In the genomic region with DNA sequence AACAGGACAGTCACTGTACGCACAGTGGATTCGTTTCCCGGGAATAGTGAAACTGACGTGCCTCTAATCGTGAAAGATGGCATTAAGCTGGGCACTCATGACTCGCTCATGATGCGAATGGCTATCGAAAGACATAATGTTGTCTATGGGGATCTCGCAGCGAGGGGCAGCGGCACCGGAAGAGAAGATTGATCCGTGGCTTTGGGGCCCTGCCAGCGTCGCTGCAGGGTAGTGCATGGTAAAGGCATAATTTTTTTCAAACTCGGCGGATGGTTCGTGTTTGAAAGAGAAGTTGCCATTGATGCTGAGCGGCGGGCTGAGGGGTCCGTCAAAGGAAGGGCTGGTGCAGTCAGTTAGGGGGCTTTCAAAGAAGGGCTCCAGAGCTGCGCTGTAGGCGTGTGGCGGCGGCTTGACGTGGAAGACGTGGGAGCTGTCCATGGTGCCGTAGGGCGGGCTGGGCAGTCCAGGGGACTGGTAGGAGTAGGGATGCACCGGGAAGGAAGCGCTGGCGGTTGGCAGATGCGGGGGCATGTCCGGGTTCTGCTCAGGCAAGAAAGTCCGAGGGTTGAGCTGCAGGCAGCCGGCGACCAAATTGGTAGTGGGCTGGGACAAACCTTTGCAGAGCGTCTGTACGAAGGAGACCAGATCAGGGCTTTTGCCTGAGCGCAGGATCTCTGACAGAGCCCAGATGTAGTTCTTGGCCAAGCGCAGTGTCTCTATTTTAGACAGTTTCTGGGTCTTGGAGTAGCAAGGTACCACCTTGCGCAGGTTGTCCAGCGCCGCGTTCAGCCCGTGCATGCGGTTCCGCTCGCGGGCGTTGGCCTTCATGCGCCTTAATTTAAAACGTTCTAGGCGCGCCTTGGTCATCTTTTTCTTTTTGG, we compare ENCODE assay signal across 8 mouse cellular contexts. TPM values are rescaled to one million over a fixed set of nuclear protein-coding genes. Genes with fewer than 3 reads are reported as not detected.
DNase-seq lines count a peak whose midpoint lies in the region; ATAC-seq and TF ChIP-seq lines count a peak whose summit lies in the region.

No protein-coding gene starts in this region.

- H3K4me2 ChIP-seq in forebrain, postnatal 0 days (ENCODE audit: low read depth): peak overlapping the region; percentile 59
- peak overlapping the region; percentile 61 for H3K4me2 ChIP-seq in hindbrain, embryonic 14.5 days (replicated peaks)

- peak overlapping the region; percentile 92 for H3K4me3 ChIP-seq in cerebellum, adult 2 months (replicated peaks; ENCODE audit: insufficient read depth, low read depth, low read length)
- peak overlapping the region; percentile 48 for H3K4me3 ChIP-seq in forebrain, postnatal 0 days (ENCODE audit: low read depth, low read length)
- peak overlapping the region; percentile 42 for H3K4me3 ChIP-seq in hindbrain, embryonic 14.5 days (replicated peaks; ENCODE audit: low read length)
- H3K4me3 ChIP-seq in macrophage (ENCODE audit: inconsistent target): peak overlapping the region; percentile 12

- TF ChIP-seq CTCF in cerebellum, adult 2 months (IDR thresholded peaks at IDR 0.05; ENCODE audit: borderline replicate concordance, insufficient read depth, low read depth, low read length): no peak
- no peak for TF ChIP-seq CTCF in forebrain, postnatal 0 days (IDR thresholded peaks at IDR 0.05; ENCODE audit: low read depth)

- H3K79me2 ChIP-seq in macrophage (ENCODE audit: inconsistent target): no peaks in the 10 kb centered on the region

- ATAC-seq in forebrain, postnatal 0 days: peak; percentile 58
- ATAC-seq in hindbrain, embryonic 14.5 days (ENCODE audit: low FRiP score): peak; percentile 59; the same call in 1 of the 2 replicates
- ATAC-seq in activated CD4-positive, CD25-positive, alpha-beta regulatory T cell, adult 4 months: no peak

- H3K9me3 ChIP-seq in forebrain, postnatal 0 days (ENCODE audit: low read length): no peaks in the 10 kb centered on the region
- no peaks in the 10 kb centered on the region for H3K9me3 ChIP-seq in hindbrain, embryonic 14.5 days (ENCODE audit: control insufficient read depth, low read length)

- H3K4me1 ChIP-seq in cerebellum, adult 2 months (ENCODE audit: control insufficient read depth, insufficient read depth, low read length): no peaks in the 10 kb centered on the region; the same call in 1 of the 2 replicates
- 0 out of 2 replicates have a peak, but pooled peaks cover 3% of the 10 kb centered on the region for H3K4me1 ChIP-seq in forebrain, postnatal 0 days (ENCODE audit: insufficient read depth)
- H3K4me1 ChIP-seq in hindbrain, embryonic 14.5 days (replicated peaks; ENCODE audit: control insufficient read depth, insufficient read depth, low read length): peaks cover 14% of the 10 kb centered on the region

- peak overlapping the region; percentile 98 for H3K27ac ChIP-seq in cerebellum, adult 2 months (ENCODE audit: insufficient read depth, low read length)
- peak overlapping the region; percentile 69 for H3K27ac ChIP-seq in forebrain, postnatal 0 days (ENCODE audit: low read depth, low read length)
- peak overlapping the region; percentile 79 for H3K27ac ChIP-seq in hindbrain, embryonic 14.5 days
- no peak overlapping the region for H3K27ac ChIP-seq in macrophage

- H3K27me3 ChIP-seq in cerebellum, adult 2 months (ENCODE audit: control insufficient read depth, insufficient read depth, low read length): no peaks in the 10 kb centered on the region
- peaks cover 16% of the 10 kb centered on the region for H3K27me3 ChIP-seq in forebrain, postnatal 0 days (ENCODE audit: insufficient read depth, low read length)
- peaks cover 29% of the 10 kb centered on the region for H3K27me3 ChIP-seq in hindbrain, embryonic 14.5 days (ENCODE audit: control insufficient read depth, insufficient read depth, low read length)

- no peaks in the 10 kb centered on the region for H3K36me3 ChIP-seq in forebrain, postnatal 0 days (ENCODE audit: insufficient read depth)
- no peaks in the 10 kb centered on the region for H3K36me3 ChIP-seq in hindbrain, embryonic 14.5 days (replicated peaks; ENCODE audit: control insufficient read depth, insufficient read depth)
- H3K36me3 ChIP-seq in macrophage (ENCODE audit: inconsistent target): no peaks in the 10 kb centered on the region

- peak; percentile 87 for DNase-seq in ZHBTc4 (ENCODE audit: low read depth, low spot score)
- peak; percentile 83 to 85 for DNase-seq in cerebellum, adult 2 months
- DNase-seq in forebrain, postnatal 0 days: peak; percentile 82
- peak; percentile 72 for DNase-seq in hindbrain, embryonic 14.5 days (ENCODE audit: low spot score)
- peak; percentile 44 to 60 for DNase-seq in left cerebral cortex, postnatal 14 days (ENCODE audit: low spot score in 2 of 2)
- peak; percentile 58 to 64 for DNase-seq in right cerebral cortex, adult 2 months (ENCODE audit: low spot score in 2 of 2)

- H3K9ac ChIP-seq in forebrain, postnatal 0 days: peak overlapping the region; percentile 50
- peak overlapping the region; percentile 65 for H3K9ac ChIP-seq in hindbrain, embryonic 14.5 days

- peak; percentile 62; the same call in 1 of the 2 replicates for TF ChIP-seq POLR2A in cerebellum, adult 2 months (IDR thresholded peaks at IDR 0.05; ENCODE audit: borderline replicate concordance, insufficient read depth, low read length)

- WGBS in cerebellum, adult 2 months: under 1% methylated on average over 55 of the region's 55 CpGs
- 2% methylated on average over 55 of the region's 55 CpGs for WGBS in forebrain, postnatal 0 days
- WGBS in hindbrain, embryonic 14.5 days: 1% methylated on average over 55 of the region's 55 CpGs
- 9% methylated on average over 52 of the region's 55 CpGs for WGBS in macrophage (ENCODE audit: missing documents)

- intact Hi-C loops in left cerebral cortex, postnatal 14 days (cut with DNase I): no loop called here

RNA-seq across cellular contexts. Expression of gene Neurod1, which starts 2.4 kb away (rescaled TPM):
- polyA plus RNA-seq in cerebellum, adult 2 months (2012; rRNA removed): 240 and 303 TPM in 2 replicates
- total RNA-seq in forebrain, postnatal 0 days (2014; rRNA removed): 14.2 and 15.9 TPM in 2 replicates
- polyA plus RNA-seq in forebrain, postnatal 0 days (2015; fragmentation: Nextera tagmentation; extraction: Ambion mirVana): 29.8 and 43.0 TPM in 2 replicates
- polyA plus RNA-seq in hindbrain, embryonic 14.5 days (2014; fragmentation: Nextera tagmentation; extraction: Ambion mirVana): 35.4 and 38.0 TPM in 2 replicates
- total RNA-seq in left cerebral cortex, postnatal 14 days (2021): 10 to 100 TPM; 22.4 to 23.4 TPM
- total RNA-seq in macrophage (2018; cell fraction: chromatin; rRNA removed): not detected
- not detected for total RNA-seq in macrophage (2018; cell fraction: cytosol; rRNA removed)
- total RNA-seq in macrophage (2018; cell fraction: nucleus; rRNA removed): not detected
- not detected in 3 replicates for polyA plus RNA-seq in macrophage (2018)
- not detected for polyA plus RNA-seq in activated CD4-positive, CD25-positive, alpha-beta regulatory T cell, adult 4 months (2017; shearing (Covaris generic))

RNA-seq across cellular contexts. Expression of gene Cerkl, which starts 2.4 kb away (rescaled TPM):
- 13.1 and 17.8 TPM in 2 replicates for polyA plus RNA-seq in cerebellum, adult 2 months (2012; rRNA removed)
- 0.15 and 0.52 TPM in 2 replicates for total RNA-seq in forebrain, postnatal 0 days (2014; rRNA removed)
- polyA plus RNA-seq in forebrain, postnatal 0 days (2015; fragmentation: Nextera tagmentation; extraction: Ambion mirVana): 1.1 and 1.2 TPM in 2 replicates
- 1.2 and 1.7 TPM in 2 replicates for polyA plus RNA-seq in hindbrain, embryonic 14.5 days (2014; fragmentation: Nextera tagmentation; extraction: Ambion mirVana)
- 1 to 10 TPM; 2.0 to 3.7 TPM for total RNA-seq in left cerebral cortex, postnatal 14 days (2021)
- total RNA-seq in macrophage (2018; cell fraction: chromatin; rRNA removed): 10 to 100 TPM in 19 of 26 experiments, 1 to 10 TPM in 6, under 1 TPM in 1; 0.82 to 56.8 (median 18.5) TPM
- total RNA-seq in macrophage (2018; cell fraction: cytosol; rRNA removed): 1 to 10 TPM; 2.6 to 6.6 (median 4.1) TPM
- 10 to 100 TPM in 15 of 26 experiments, 1 to 10 TPM in 10, under 1 TPM in 1; 0.59 to 23.1 (median 12.0) TPM for total RNA-seq in macrophage (2018; cell fraction: nucleus; rRNA removed)
- 1.7 to 5.0 TPM (median 2.5 TPM) in 3 replicates for polyA plus RNA-seq in macrophage (2018)
- polyA plus RNA-seq in activated CD4-positive, CD25-positive, alpha-beta regulatory T cell, adult 4 months (2017; shearing (Covaris generic)): 10 to 100 TPM; 28.5 to 40.8 TPM

Comparison
In these comparisons a context has a peak if more than half of its experiments do, and no peak if none do; other contexts are left out.
1. H3K4me3 ChIP-seq: peak in every context shown above with its lines; median percentile 92 in cerebellum, adult 2 months; 48 in forebrain, postnatal 0 days; 42 in hindbrain, embryonic 14.5 days; 12 in macrophage.
2. RNA of gene Neurod1, which starts 2.4 kb away (polyA plus RNA-seq): 240 to 303 TPM in cerebellum, adult 2 months, 29.8 to 43.0 TPM in forebrain, postnatal 0 days and 35.4 to 38.0 TPM in hindbrain, embryonic 14.5 days; not detected in macrophage and not detected in activated CD4-positive, CD25-positive, alpha-beta regulatory T cell, adult 4 months; every median in the first group is over 10 times any median in the second.
3. Peak in every context shown above with its lines, with median percentiles within 50 percentile points of each other: DNase-seq.